Mouse (Mus musculus): ENCODE data around the gene Dmrtc1c2.
"Not testable (repeated sequence)": the region's sequence is repeated elsewhere in the genome, so short reads cannot be mapped to it uniquely, and the experiment has no call there.

- TF ChIP-seq CTCF (IDR thresholded peaks at IDR 0.05; ENCODE audit: low read depth); EP300 (optimal IDR thresholded peaks at IDR 0.05): not testable (repeated sequence)
Measured at GRCm38 (mm10) chrX:102854516-102854915, at the start of gene Dmrtc1c2.

Measured in stomach, postnatal 0 days (tissue).